Mouse (Mus musculus): ENCODE results near the gene Epb41. TPM values are rescaled to one million over a fixed set of nuclear protein-coding genes. Genes with fewer than 3 reads are reported as not detected.

The Epb41 gene
- polyA plus RNA-seq, 1 experiment, result 34.0 TPM

GRCm38 (mm10) chr4:132038809-132039208 is 36.3 kb downstream of the Epb41 start:
- no peak for TF ChIP-seq POLR2A (IDR thresholded peaks at IDR 0.05; ENCODE audit: low read depth, low read length)
- TF ChIP-seq CTCF (IDR thresholded peaks at IDR 0.05; ENCODE audit: borderline replicate concordance, insufficient read depth, low read length), result no peak
- H3K27ac ChIP-seq (ENCODE audit: insufficient read depth, low read length), result no peak overlapping the region
- H3K4me1 ChIP-seq (ENCODE audit: control insufficient read depth, insufficient read depth, low read length), result peaks cover 16% of the 10 kb centered on the region
- no peak overlapping the region for H3K4me3 ChIP-seq (ENCODE audit: insufficient read depth, low read length)

GRCm38 (mm10) chr4:132037991-132038390 is 37.1 kb downstream of the Epb41 start:
- no peak overlapping the region for H3K4me3 ChIP-seq (ENCODE audit: insufficient read depth, low read length)
- no peak overlapping the region; the same call in 1 of the 2 replicates for H3K27ac ChIP-seq (ENCODE audit: insufficient read depth, low read length)
- no peak for TF ChIP-seq POLR2A (IDR thresholded peaks at IDR 0.05; ENCODE audit: low read depth, low read length)
- no peak for TF ChIP-seq CTCF (IDR thresholded peaks at IDR 0.05; ENCODE audit: borderline replicate concordance, insufficient read depth, low read length)

GRCm38 (mm10) chr4:132037137-132037536 is 38.0 kb downstream of the Epb41 start:
- H3K4me1 ChIP-seq (ENCODE audit: control insufficient read depth, insufficient read depth, low read length), result peaks cover 18% of the 10 kb centered on the region
- TF ChIP-seq CTCF (IDR thresholded peaks at IDR 0.05; ENCODE audit: borderline replicate concordance, insufficient read depth, low read length), result no peak
- no peak for TF ChIP-seq POLR2A (IDR thresholded peaks at IDR 0.05; ENCODE audit: low read depth, low read length)
- peak overlapping the region; percentile 43; the same call in 1 of the 2 replicates for H3K27ac ChIP-seq (ENCODE audit: insufficient read depth, low read length)
- H3K4me3 ChIP-seq (ENCODE audit: insufficient read depth, low read length), result no peak overlapping the region

More at GRCm38 (mm10) chr4:132037991-132038390, 37.1 kb downstream of the Epb41 start:
- peaks cover 19% of the 10 kb centered on the region for H3K4me1 ChIP-seq (ENCODE audit: control insufficient read depth, insufficient read depth, low read length)

- no peak overlapping the region for H3K4me3 ChIP-seq (ENCODE audit: insufficient read depth, low read length)
Observed at GRCm38 (mm10) chr4:132034242-132034641, 40.9 kb downstream of the Epb41 start.

GRCm38 (mm10) chr4:132033183-132033582 is 41.9 kb downstream of the Epb41 start:
- peaks cover 22% of the 10 kb centered on the region for H3K4me1 ChIP-seq (ENCODE audit: control insufficient read depth, insufficient read depth, low read length)
- TF ChIP-seq POLR2A (IDR thresholded peaks at IDR 0.05; ENCODE audit: low read depth, low read length), result no peak
- TF ChIP-seq CTCF (IDR thresholded peaks at IDR 0.05; ENCODE audit: borderline replicate concordance, insufficient read depth, low read length), result no peak
- H3K27ac ChIP-seq (ENCODE audit: insufficient read depth, low read length), result no peak overlapping the region
- H3K4me3 ChIP-seq (ENCODE audit: insufficient read depth, low read length), result no peak overlapping the region

More at GRCm38 (mm10) chr4:132034242-132034641, 40.9 kb downstream of the Epb41 start:
- H3K4me1 ChIP-seq (ENCODE audit: control insufficient read depth, insufficient read depth, low read length), result peaks cover 20% of the 10 kb centered on the region
- TF ChIP-seq CTCF (IDR thresholded peaks at IDR 0.05; ENCODE audit: borderline replicate concordance, insufficient read depth, low read length) (no peak), POLR2A (IDR thresholded peaks at IDR 0.05; ENCODE audit: low read depth, low read length) (no peak)
- no peak overlapping the region for H3K27ac ChIP-seq (ENCODE audit: insufficient read depth, low read length)

- Histone ChIP-seq H3K27ac (ENCODE audit: insufficient read depth, low read length) (no peak overlapping the region), H3K4me1 (ENCODE audit: control insufficient read depth, insufficient read depth, low read length) (peaks cover 14% of the 10 kb centered on the region), H3K4me3 (ENCODE audit: insufficient read depth, low read length) (no peak overlapping the region)
- TF ChIP-seq CTCF (IDR thresholded peaks at IDR 0.05; ENCODE audit: borderline replicate concordance, insufficient read depth, low read length) (no peak), POLR2A (IDR thresholded peaks at IDR 0.05; ENCODE audit: low read depth, low read length) (no peak)
Observed at GRCm38 (mm10) chr4:132029851-132030741, 45.0 kb downstream of the Epb41 start.

GRCm38 (mm10) chr4:132027806-132028205 is 47.3 kb downstream of the Epb41 start:
- H3K4me3 ChIP-seq (ENCODE audit: insufficient read depth, low read length), result no peak overlapping the region
- H3K27ac ChIP-seq (ENCODE audit: insufficient read depth, low read length), result no peak overlapping the region
- peaks cover 9% of the 10 kb centered on the region for H3K4me1 ChIP-seq (ENCODE audit: control insufficient read depth, insufficient read depth, low read length)
- TF ChIP-seq POLR2A (IDR thresholded peaks at IDR 0.05; ENCODE audit: low read depth, low read length) (no peak), CTCF (IDR thresholded peaks at IDR 0.05; ENCODE audit: borderline replicate concordance, insufficient read depth, low read length) (no peak)

GRCm38 (mm10) chr4:132027167-132027566 is 48.0 kb downstream of the Epb41 start:
- Histone ChIP-seq H3K4me1 (ENCODE audit: control insufficient read depth, insufficient read depth, low read length) (peaks cover 9% of the 10 kb centered on the region), H3K27ac (ENCODE audit: insufficient read depth, low read length) (no peak overlapping the region), H3K4me3 (ENCODE audit: insufficient read depth, low read length) (no peak overlapping the region)
- TF ChIP-seq POLR2A (IDR thresholded peaks at IDR 0.05; ENCODE audit: low read depth, low read length), result no peak
- TF ChIP-seq CTCF (IDR thresholded peaks at IDR 0.05; ENCODE audit: borderline replicate concordance, insufficient read depth, low read length), result no peak

GRCm38 (mm10) chr4:132025738-132026527 is 49.2 kb downstream of the Epb41 start:
- H3K27ac ChIP-seq (ENCODE audit: insufficient read depth, low read length), result no peak overlapping the region

More at GRCm38 (mm10) chr4:132025738-132026527, 49.2 kb downstream of the Epb41 start:
- H3K4me3 ChIP-seq (ENCODE audit: insufficient read depth, low read length), result no peak overlapping the region
- H3K4me1 ChIP-seq (ENCODE audit: control insufficient read depth, insufficient read depth, low read length), result peaks cover 6% of the 10 kb centered on the region
- TF ChIP-seq POLR2A (IDR thresholded peaks at IDR 0.05; ENCODE audit: low read depth, low read length) (no peak), CTCF (IDR thresholded peaks at IDR 0.05; ENCODE audit: borderline replicate concordance, insufficient read depth, low read length) (no peak)

Data from embryonic fibroblast, embryonic 13.5 days (primary cell).